Mouse (Mus musculus): ENCODE results near the gene Tmem178b. TPM values are rescaled to one million over a fixed set of nuclear protein-coding genes. Genes with fewer than 3 reads are reported as not detected.

Tmem178b gene
- polyA plus RNA-seq, 1 experiment, result 0.11 TPM

DNA sequence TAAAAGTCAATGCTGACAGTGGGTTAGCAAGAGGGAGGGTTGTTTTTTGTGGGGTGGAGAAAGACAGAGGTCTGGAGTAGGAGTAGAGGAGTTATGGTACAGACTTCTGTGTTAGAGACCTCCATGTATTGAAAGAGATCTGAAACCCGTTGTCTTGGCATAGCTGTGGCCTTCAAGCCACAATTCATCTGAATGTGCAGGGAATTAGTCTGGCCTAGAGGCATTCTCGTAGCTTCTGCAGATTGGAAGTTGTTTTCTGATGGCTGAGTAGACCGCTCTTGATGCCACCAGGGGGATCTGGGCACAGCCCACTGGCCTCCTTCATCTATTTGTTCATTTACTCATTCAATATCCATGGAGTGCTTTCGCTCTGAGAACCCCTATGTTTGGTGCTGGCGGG lies 138.0 kb downstream of the Tmem178b start:
- Histone ChIP-seq H3K4me1 (ENCODE audit: control insufficient read depth, insufficient read depth, low read length) (no peaks in the 10 kb centered on the region), H3K27ac (ENCODE audit: insufficient read depth, low read length) (no peak overlapping the region), H3K4me3 (ENCODE audit: insufficient read depth, low read length) (no peak overlapping the region)
- TF ChIP-seq CTCF (IDR thresholded peaks at IDR 0.05; ENCODE audit: borderline replicate concordance, insufficient read depth, low read length) (no peak), POLR2A (IDR thresholded peaks at IDR 0.05; ENCODE audit: low read depth, low read length) (no peak)

DNA sequence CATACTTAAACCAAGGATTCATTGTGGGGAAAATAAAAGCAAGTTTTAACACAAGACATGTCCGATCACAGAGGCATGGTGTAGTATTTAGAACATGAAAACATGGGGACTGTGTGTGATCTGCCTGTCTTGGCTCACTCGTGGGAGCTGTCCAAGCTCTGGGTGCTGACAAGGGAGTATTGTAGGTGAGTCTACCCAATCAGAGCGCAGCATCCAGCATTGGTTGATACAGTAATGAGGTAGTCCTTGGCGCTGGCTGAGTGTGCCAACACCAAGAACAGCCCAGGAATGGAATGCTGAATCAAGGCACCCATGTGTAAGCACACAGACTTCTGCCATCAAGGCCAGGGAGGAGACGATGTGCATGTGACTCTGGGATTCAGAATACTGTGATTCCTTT lies 138.5 kb downstream of the Tmem178b start:
- Histone ChIP-seq H3K4me3 (ENCODE audit: insufficient read depth, low read length) (no peak overlapping the region), H3K27ac (ENCODE audit: insufficient read depth, low read length) (no peak overlapping the region), H3K4me1 (ENCODE audit: control insufficient read depth, insufficient read depth, low read length) (no peaks in the 10 kb centered on the region)
- no peak for TF ChIP-seq POLR2A (IDR thresholded peaks at IDR 0.05; ENCODE audit: low read depth, low read length)
- no peak for TF ChIP-seq CTCF (IDR thresholded peaks at IDR 0.05; ENCODE audit: borderline replicate concordance, insufficient read depth, low read length)

DNA sequence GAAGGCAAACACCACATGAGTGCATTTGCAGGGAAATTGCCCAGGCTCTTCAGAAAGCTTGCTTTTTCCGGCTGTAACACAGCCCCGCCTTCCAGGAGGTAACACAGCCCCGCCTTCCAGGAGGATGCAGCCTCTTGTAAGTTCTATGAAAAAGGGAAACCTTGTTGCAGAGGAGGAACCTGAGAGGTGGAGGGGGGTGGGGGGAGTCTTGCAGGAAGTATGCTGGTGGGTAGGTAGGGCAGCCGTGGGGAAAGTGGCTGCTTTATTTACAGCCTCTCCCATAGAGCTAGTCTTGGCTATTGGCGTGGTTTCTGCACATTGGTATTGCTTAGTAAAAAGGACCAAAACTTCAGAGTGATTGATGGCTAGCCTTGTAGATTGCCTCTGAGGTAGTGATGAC lies 140.3 kb downstream of the Tmem178b start:
- Histone ChIP-seq H3K4me3 (ENCODE audit: insufficient read depth, low read length) (no peak overlapping the region), H3K27ac (ENCODE audit: insufficient read depth, low read length) (no peak overlapping the region), H3K4me1 (ENCODE audit: control insufficient read depth, insufficient read depth, low read length) (no peaks in the 10 kb centered on the region)
- TF ChIP-seq POLR2A (IDR thresholded peaks at IDR 0.05; ENCODE audit: low read depth, low read length) (no peak), CTCF (IDR thresholded peaks at IDR 0.05; ENCODE audit: borderline replicate concordance, insufficient read depth, low read length) (no peak)

DNA sequence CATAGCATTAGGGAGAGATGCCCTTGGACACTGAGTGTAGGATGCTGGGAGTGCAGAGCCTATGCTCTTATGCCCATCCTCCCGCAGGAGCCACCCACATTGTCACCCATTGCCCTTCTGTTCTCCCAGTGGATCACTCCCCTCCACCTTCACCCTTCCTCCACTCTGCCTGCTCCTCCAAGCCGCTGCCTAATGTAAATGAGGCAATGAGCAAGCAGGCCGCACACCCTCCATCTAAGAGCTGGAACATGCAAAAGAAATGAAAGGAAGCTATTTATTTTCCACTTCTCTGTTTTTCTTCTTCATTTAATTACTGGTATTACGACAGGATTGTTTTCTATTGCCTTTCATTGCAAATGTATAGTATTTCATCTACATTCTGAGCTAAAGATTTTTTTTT lies 142.1 kb downstream of the Tmem178b start:
- H3K4me3 ChIP-seq (ENCODE audit: insufficient read depth, low read length), result no peak overlapping the region
- H3K4me1 ChIP-seq (ENCODE audit: control insufficient read depth, insufficient read depth, low read length), result no peaks in the 10 kb centered on the region
- H3K27ac ChIP-seq (ENCODE audit: insufficient read depth, low read length), result no peak overlapping the region
- no peak for TF ChIP-seq POLR2A (IDR thresholded peaks at IDR 0.05; ENCODE audit: low read depth, low read length)
- no peak for TF ChIP-seq CTCF (IDR thresholded peaks at IDR 0.05; ENCODE audit: borderline replicate concordance, insufficient read depth, low read length)

DNA sequence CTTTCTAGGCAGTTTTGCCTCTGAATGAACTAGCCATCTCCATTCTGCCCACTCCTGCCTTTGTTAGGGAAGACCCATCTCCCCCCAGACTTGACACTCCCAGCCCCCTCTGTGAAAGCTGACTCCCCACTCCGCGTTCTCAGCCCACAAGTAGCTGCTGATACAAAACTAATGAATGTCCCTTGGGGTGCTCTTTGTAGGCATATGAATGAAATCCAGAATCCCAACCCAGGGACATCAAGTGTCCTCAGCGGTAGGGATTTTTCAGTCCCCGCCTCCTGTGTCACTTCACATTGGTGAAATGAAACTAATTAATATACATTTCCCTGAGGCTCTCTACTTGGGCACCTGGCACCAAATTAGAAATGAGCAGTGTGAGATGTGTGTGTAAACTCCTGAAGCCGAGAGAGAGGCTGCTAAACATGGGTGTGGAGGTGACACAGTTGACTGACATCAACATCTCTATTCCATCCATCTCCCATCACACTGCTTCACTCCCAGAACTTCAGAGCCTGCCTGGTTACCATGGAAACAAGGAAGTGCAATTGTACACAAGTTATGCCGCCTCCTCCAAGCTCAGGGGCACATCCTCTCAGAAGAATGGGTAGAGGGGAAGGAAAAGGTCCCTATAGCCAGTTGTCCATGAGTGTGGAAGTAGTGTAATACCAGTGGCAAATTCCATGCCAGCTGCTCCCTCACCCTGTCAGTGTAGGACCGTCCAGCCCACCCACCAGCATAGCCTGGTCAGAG lies 142.8 kb downstream of the Tmem178b start:
- Histone ChIP-seq H3K27ac (ENCODE audit: insufficient read depth, low read length) (no peak overlapping the region), H3K4me3 (ENCODE audit: insufficient read depth, low read length) (no peak overlapping the region), H3K4me1 (ENCODE audit: control insufficient read depth, insufficient read depth, low read length) (no peaks in the 10 kb centered on the region)
- TF ChIP-seq POLR2A (IDR thresholded peaks at IDR 0.05; ENCODE audit: low read depth, low read length) (no peak), CTCF (IDR thresholded peaks at IDR 0.05; ENCODE audit: borderline replicate concordance, insufficient read depth, low read length) (no peak)

DNA sequence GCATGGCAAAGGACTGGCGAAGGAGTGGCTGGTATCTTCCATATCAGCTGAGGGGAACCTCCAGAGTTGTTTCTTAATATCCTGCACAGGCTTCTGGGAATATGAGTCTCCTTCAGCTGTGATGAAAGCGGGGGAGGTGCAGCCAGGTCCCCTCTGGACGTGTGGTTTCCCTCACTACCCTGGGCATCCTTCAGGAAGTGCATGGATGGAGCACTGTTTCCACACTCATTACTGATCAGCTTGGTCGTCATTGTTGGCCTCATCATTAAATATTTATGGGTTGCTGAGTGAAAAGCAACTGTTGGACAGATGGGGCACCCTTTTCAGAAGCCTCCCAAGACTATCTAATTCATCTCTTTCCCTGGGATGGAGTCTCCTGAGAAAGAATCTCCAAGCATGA lies 146.3 kb downstream of the Tmem178b start:
- Histone ChIP-seq H3K4me1 (ENCODE audit: control insufficient read depth, insufficient read depth, low read length) (no peaks in the 10 kb centered on the region), H3K4me3 (ENCODE audit: insufficient read depth, low read length) (no peak overlapping the region), H3K27ac (ENCODE audit: insufficient read depth, low read length) (no peak overlapping the region)
- no peak for TF ChIP-seq POLR2A (IDR thresholded peaks at IDR 0.05; ENCODE audit: low read depth, low read length)
- no peak for TF ChIP-seq CTCF (IDR thresholded peaks at IDR 0.05; ENCODE audit: borderline replicate concordance, insufficient read depth, low read length)

DNA sequence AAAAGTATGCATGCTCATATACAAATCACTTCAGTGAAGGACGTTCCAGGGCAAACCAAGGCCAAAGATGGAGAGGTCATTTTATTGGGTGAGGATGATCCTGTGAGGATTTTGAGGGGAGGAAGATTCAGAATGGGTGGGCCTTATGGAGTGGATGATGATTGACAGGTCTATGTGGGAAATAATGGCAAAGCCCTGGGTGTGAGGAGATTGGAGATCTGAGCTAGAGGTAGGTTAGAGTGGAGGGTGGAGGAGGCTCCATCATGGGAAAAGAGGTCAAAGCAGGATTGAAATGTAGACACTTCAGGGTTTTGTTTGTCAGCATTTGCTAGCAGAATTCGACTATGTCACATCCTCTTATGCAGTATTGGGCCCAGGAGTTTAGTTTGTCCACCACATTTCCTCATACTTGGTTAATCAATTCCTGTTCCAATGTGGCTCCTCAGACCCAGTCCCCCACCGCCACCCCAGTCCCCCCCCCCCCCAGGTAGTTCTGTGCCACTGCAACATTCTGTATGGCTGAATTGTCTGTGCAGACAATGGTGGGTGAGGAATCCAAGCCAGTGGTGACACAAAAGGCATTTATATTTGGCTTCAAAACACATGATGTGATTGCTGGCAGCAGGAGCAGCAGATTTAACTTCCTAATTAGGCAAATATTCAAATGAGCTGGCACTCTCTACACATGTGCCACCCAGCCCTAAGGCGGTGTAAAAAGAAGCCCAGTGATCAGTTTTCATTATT lies 150.7 kb downstream of the Tmem178b start:
- Histone ChIP-seq H3K27ac (ENCODE audit: insufficient read depth, low read length) (no peak overlapping the region), H3K4me1 (ENCODE audit: control insufficient read depth, insufficient read depth, low read length) (no peaks in the 10 kb centered on the region), H3K4me3 (ENCODE audit: insufficient read depth, low read length) (no peak overlapping the region)
- TF ChIP-seq POLR2A (IDR thresholded peaks at IDR 0.05; ENCODE audit: low read depth, low read length) (no peak), CTCF (IDR thresholded peaks at IDR 0.05; ENCODE audit: borderline replicate concordance, insufficient read depth, low read length) (no peak)

- H3K4me1 ChIP-seq (ENCODE audit: control insufficient read depth, insufficient read depth, low read length), result no peaks in the 10 kb centered on the region
- TF ChIP-seq CTCF (IDR thresholded peaks at IDR 0.05; ENCODE audit: borderline replicate concordance, insufficient read depth, low read length), result no peak
- TF ChIP-seq POLR2A (IDR thresholded peaks at IDR 0.05; ENCODE audit: low read depth, low read length), result no peak
- H3K27ac ChIP-seq (ENCODE audit: insufficient read depth, low read length), result no peak overlapping the region
- no peak overlapping the region for H3K4me3 ChIP-seq (ENCODE audit: insufficient read depth, low read length)
Observed at GRCm38 (mm10) chr6:40024336-40024934, 151.4 kb downstream of the Tmem178b start.

GRCm38 (mm10) chr6:40032901-40033300 lies 159.8 kb downstream of the Tmem178b start:
- no peak overlapping the region for H3K4me3 ChIP-seq (ENCODE audit: insufficient read depth, low read length)
- no peaks in the 10 kb centered on the region for H3K4me1 ChIP-seq (ENCODE audit: control insufficient read depth, insufficient read depth, low read length)

GRCm38 (mm10) chr6:40033935-40034334 lies 160.9 kb downstream of the Tmem178b start:
- TF ChIP-seq CTCF (IDR thresholded peaks at IDR 0.05; ENCODE audit: borderline replicate concordance, insufficient read depth, low read length) (no peak), POLR2A (IDR thresholded peaks at IDR 0.05; ENCODE audit: low read depth, low read length) (no peak)
- H3K4me3 ChIP-seq (ENCODE audit: insufficient read depth, low read length), result no peak overlapping the region
- no peak overlapping the region for H3K27ac ChIP-seq (ENCODE audit: insufficient read depth, low read length)
- no peaks in the 10 kb centered on the region for H3K4me1 ChIP-seq (ENCODE audit: control insufficient read depth, insufficient read depth, low read length)

More at GRCm38 (mm10) chr6:40032901-40033300, 159.8 kb downstream of the Tmem178b start:
- no peak for TF ChIP-seq POLR2A (IDR thresholded peaks at IDR 0.05; ENCODE audit: low read depth, low read length)
- no peak for TF ChIP-seq CTCF (IDR thresholded peaks at IDR 0.05; ENCODE audit: borderline replicate concordance, insufficient read depth, low read length)
- no peak overlapping the region for H3K27ac ChIP-seq (ENCODE audit: insufficient read depth, low read length)

All from embryonic fibroblast, embryonic 13.5 days (primary cell).